Mouse (Mus musculus): ENCODE data around the gene Hexdc.

DNA sequence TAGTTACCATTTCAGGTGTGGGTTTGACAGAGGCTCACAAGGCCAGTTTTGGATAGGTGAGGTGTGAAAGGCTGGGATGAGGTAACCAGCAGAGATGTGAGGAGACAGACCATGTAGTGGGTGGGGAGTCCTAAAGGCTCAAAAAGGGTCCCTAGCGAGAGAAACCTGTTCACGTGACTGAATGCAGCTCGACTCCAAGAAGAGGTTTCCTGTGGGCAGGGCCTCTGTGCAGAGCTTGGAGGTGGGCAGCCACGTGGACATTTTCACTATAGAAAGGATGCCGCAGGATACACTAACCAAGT lies 423 bp upstream of the Hexdc start:
- TF ChIP-seq CTCF (conservative IDR thresholded peaks at IDR 0.05; ENCODE audit: low read length) (no peak), POU5F1 (IDR thresholded peaks at IDR 0.05; ENCODE audit: borderline replicate concordance, low read length) (no peak), NANOG (IDR thresholded peaks at IDR 0.05; ENCODE audit: borderline replicate concordance, low read length) (no peak)
